Mouse (Mus musculus) E14TG2a.4 (cell line): Measurements from ENCODE around the gene Gstt4.

ENCODE experiments used
- CTCF ChIP-seq: conservative IDR thresholded peaks from 2 replicates; pipeline ENCODE4 v1.5.1; 2014; ENCODE audit warnings: low read length
- NANOG ChIP-seq: IDR thresholded peaks from 2 replicates; pipeline ENCODE4 v1.6.1; 2014; ENCODE audit warnings: borderline replicate concordance, low read length, mixed read lengths
- POU5F1 ChIP-seq: IDR thresholded peaks from 2 replicates; pipeline ENCODE4 v1.6.1; 2014; ENCODE audit warnings: low read length, borderline replicate concordance

DNA sequence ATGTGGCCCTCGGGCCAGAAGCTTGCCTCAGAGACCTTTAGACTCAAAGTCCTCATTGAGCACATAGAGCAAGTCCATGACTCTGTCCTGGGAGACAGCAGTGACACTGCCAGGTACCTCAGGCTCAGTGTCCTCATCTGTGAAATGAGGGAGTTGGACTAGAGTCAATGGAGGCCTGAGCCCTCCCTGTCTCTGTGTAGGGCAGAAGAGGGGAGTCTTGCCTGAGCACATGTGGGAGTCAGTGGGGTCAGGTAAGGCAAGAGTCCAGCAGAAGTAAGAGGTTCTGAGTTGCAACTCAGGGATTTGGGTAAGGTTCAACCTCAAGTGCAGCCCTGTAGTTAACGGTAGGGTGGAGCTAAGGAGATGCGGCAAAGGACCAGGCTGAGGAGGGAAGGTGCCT, 34.6 kb upstream of the Gstt4 start:
- TF ChIP-seq CTCF (no peak), POU5F1 (no peak), NANOG (no peak)
